Mouse (Mus musculus): ENCODE measurements around the gene Prkar2a. TPM values are rescaled to one million over a fixed set of nuclear protein-coding genes. Genes with fewer than 3 reads are reported as not detected.

Prkar2a gene
- total RNA-seq, 2 experiments from 2014 or later, result 40.6 to 45.5 TPM

DNA sequence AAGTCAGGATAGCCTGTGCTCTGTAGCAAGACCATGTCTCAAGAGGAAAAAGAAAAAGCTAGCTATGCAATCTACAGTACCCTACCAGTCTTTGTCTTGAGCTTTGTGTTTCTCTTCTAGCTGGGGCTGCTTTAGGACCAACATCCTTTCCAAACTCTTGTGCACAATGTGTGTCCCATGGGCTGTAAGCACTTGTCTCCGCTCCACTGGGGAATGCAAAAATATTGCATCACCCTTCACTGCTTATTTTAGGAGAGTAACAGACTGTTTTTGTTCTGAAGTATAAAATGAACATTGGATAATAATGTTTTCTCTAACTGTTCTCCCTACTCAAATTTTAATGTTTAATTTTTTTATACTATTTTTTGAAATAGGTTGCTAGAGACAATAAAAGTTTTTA, 97.4 kb downstream of the Prkar2a start:
- DNase-seq (ENCODE audit: low spot score in 2 of 2), result no peak
- intact Hi-C loops (cut with DNase I), result no loop called here

DNA sequence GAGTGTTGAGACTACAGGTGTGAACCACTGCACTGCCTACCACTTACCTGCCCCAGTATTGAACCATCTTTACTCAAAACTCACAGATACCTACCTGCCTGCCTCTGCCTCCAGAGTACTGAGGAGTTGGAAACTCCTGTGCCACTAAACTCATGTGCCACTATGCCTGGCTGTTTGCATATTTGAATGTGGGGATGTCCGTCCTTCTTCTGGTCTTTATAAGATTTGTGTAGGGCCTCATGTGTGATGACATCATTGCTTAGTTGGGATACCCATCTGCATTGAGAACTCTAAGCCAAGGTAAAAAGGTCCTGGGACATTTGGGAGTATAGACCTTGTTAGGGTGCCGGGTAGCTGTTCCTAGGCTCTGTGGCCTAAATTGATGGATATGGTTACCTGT, 98.0 kb downstream of the Prkar2a start:
- intact Hi-C loops (cut with DNase I), result no loop called here
- no peak for DNase-seq (ENCODE audit: low spot score in 2 of 2)

DNA sequence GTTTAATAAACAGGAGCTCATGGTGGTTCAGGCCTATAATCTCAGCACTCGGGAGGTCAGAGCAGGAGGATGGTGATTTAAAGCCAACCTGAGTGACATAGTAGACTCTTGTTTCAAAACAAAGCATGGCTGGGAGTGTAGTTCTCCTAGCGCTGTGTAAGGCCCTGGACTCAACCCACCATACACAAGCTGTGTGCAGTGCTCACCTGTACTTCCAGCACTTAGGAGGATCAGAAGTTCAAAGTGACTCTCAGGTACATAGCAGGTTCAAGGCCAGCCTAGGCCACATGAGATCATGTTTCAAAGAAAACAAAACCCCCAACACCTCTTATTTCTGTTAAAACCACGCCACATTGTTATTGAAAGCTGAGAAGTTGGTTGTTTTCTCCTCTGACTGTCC, 99.6 kb downstream of the Prkar2a start:
- intact Hi-C loops (cut with DNase I), result no loop called here
- no peak for DNase-seq (ENCODE audit: low spot score in 2 of 2)

DNA sequence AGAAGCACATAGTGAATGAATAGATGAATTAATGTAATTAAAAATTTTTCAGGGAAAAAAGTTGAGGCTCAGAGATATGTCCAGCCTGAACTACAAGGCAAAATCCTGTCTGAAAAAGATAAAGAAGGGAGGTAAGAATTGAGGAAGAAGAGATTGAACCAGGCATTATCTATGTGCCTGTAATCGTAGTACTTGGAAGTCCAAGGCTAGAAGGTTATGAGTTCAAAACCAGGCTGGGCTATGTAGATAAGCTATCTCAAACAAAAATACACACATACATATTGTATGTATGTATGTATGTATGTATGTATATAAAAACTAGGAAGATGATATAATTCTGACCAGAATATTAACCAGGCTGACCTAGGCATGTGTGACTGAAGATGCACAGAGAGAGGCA, 103.2 kb downstream of the Prkar2a start:
- intact Hi-C loops (cut with DNase I), result no loop called here
- no peak for DNase-seq (ENCODE audit: low spot score in 2 of 2)

DNA sequence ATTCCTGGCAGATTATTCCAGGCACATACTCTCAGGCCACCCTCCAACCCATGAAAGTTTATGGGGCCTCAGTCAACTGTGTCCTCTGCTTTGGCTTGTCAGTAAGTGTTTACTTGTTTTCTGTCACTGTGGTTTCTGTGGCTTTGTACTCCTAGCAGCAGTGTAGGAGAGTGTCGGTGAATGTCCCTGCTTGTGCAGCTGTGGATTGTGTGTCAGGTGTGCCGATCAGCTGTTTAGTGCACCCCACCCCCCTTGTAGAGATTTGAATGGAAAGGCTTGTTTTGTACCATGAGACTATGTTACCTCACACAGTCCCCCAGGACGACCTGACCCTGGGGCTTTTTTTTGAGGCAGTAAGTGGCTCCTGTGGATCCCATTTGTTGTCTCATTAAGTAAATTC, 103.6 kb downstream of the Prkar2a start:
- intact Hi-C loops (cut with DNase I), result no loop called here
- no peak for DNase-seq (ENCODE audit: low spot score in 2 of 2)

DNA sequence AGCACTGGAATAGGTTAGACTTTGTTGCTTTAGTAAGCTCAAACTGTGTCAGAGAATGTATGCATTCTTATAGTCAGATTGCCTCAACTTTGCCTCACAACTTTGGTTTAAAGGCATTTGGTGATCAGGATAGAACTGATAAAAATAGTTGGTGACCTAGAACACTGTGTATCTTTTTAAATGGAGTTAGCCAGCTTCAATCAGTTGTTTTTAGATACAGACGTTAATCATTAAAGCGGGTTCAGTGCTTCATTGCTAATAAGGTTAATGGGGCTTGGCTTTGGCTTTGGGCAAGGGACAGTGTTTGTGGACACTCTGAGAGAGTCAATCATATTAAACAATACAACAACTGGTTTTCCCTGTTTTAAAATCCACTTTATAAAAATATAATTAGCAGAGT, 106.2 kb downstream of the Prkar2a start:
- intact Hi-C loops (cut with DNase I), result no loop called here
- DNase-seq (ENCODE audit: low spot score in 2 of 2), result no peak

DNA sequence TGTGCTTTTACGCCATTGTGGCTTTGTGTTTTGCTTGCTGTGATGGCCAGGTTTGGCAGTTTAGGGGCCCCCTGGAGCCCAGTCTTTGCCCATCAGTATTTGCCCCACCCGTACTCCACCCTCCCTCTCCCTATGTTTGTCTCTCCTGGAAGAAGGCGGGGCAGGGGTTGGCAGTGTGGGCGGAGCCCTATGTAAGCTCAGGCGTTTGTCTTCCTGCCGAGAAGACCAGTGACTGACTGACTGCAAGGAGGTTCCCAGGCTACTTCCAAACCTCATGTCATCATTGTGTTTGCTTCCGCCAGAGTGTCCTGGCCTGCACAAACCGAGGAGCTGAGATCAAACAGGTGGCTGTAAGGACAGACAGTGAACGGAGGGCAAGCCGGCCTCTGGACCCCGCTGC, 106.6 kb downstream of the Prkar2a start:
- DNase-seq (ENCODE audit: low spot score in 2 of 2), result no peak

DNA sequence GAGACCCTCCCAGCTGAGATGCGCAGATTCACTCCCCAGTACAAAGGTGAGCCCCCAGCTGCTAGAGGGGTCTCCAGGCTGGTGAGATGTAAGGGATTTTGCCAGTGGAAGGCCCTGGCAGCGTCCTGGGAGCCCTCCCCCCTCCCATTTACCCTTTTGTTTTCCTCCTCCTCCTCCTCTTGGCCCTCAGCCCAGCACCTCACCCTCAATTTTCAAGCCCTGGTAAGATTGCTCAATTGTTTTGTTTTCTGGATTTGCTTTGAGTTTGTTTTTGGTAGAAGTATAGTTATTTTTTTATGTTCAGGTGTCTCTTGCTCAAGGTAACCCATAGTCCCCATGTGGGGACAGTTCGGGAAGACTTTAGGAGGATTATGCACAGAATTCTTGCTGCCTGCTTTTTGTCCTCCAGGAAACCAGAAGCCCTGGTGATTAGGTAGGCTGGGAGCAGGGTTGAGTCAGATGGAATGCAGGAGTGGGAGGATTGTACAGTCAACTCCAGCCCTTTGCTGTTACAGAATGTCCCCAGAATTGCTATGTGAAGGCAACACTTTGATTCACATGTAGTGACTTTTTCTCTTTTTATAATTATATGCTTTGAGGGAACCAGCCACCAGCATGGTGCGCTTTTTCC, 107.4 kb downstream of the Prkar2a start:
- DNase-seq (ENCODE audit: low spot score in 2 of 2), result no peak
- intact Hi-C loops (cut with DNase I), result no loop called here

More for the DNA sequence above, 106.6 kb downstream of the Prkar2a start:
- intact Hi-C loops (cut with DNase I), result no loop called here

DNA sequence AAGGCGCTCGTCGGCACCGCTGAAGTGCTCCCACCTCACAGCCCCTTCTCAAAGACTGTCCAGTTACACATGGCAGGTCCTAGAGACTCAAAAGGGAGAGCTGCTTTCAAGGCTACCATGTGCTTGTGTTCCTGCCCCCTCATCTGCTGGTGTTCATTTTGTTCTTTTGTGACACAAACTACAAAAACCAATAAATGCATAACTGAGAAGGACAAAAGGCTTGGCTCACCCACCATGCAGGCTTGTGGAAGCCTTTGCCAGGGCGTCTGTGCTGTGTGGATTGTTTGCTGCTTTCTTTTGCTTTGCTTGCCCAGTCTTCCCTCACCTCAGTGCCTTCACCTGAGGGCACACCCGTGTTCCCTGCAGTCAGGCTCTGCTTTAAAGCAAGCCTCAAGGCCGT, 108.4 kb downstream of the Prkar2a start:
- no peak for DNase-seq (ENCODE audit: low spot score in 2 of 2)
- intact Hi-C loops (cut with DNase I), result no loop called here

DNA sequence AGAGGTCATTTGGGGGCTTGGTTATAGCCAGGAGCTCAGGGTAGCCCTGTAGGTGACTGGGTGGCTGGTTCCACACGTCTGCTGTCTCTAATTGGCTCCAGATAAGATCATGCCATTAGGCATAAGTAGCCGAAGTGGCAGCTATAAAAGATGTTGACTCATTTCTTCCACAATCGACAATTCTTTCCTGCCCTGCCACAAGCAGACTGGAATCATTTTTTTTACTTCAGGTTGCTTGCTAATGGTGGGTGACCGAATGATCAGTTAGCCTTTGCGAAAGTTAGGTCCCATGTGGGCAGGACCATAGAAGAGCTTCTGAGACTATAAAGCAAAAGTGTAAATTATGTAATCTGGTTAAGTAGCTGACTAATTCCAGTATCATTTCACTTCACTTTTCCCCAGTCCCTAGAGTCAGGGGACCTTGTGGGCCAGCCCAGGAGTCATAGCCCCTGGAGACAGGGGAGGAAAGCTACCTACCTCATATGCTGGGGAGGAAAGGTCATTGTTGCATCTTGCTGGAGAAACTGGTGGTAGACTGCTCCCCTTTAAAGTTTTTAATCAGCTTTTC, 109.5 kb downstream of the Prkar2a start:
- intact Hi-C loops (cut with DNase I), result no loop called here
- DNase-seq (ENCODE audit: low spot score in 2 of 2), result no peak

DNA sequence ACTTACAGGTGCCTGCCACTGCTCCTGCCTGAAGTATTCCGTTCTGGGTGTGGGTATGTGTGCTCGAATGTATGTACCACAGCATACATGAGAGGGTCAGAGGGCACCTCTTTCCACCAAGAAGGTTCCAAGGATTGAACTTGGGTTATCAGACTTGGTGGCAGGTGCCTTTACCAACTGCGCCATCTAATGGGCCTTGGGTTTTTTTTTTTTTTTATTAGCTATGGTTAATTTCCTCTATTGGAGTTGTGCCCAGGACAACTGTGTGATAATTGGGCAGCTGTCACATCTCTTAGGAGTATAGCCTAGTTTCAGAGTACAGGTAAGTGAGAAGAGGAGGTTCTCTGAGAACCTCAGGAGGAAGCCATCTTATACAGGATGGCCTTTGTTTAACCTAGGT, 110.5 kb downstream of the Prkar2a start:
- DNase-seq (ENCODE audit: low spot score in 2 of 2), result no peak
- intact Hi-C loops (cut with DNase I), result no loop called here

Small RNA genes lying within 50 kb of the gene (microRNA-seq; reads per million reads assigned to microRNA genes)
- 0 reads per million in 2 experiments for gene Gm26298

Other genes with a start within 250 kb of the Prkar2a start
- gene Ccdc71, start 228.8 kb upstream of the Prkar2a start, total RNA-seq (2021), result 10 to 100 TPM; 38.3 to 40.2 TPM
- gene Klhdc8b, start 227.7 kb upstream of the Prkar2a start, total RNA-seq (2021), result 10 to 100 TPM; 36.1 to 38.4 TPM
- 10 to 100 TPM; 36.0 to 38.3 TPM for gene Lamb2, start 209.6 kb upstream of the Prkar2a start, total RNA-seq (2021)
- 100 to 1,000 TPM; 119 to 128 TPM for gene Usp19, start 198.7 kb upstream of the Prkar2a start, total RNA-seq (2021)
- gene Qars, start 181.6 kb upstream of the Prkar2a start, total RNA-seq (2021), result 10 to 100 TPM; 76.7 to 80.8 TPM
- gene Qrich1, start 172.5 kb upstream of the Prkar2a start, total RNA-seq (2021), result 100 to 1,000 TPM; 126 to 130 TPM
- gene Impdh2, start 129.0 kb upstream of the Prkar2a start, total RNA-seq (2021), result 10 to 100 TPM; 57.6 to 60.5 TPM
- 10 to 100 TPM; 65.9 to 66.5 TPM for gene Ndufaf3, start 121.9 kb upstream of the Prkar2a start, total RNA-seq (2021)
- gene Dalrd3, start 119.4 kb upstream of the Prkar2a start, total RNA-seq (2021), result 10 to 100 TPM; 76.6 to 77.8 TPM
- gene Wdr6, start 110.6 kb upstream of the Prkar2a start, total RNA-seq (2021), result 100 to 1,000 TPM; 184 to 202 TPM
- gene P4htm, start 91.6 kb upstream of the Prkar2a start, total RNA-seq (2021), result 10 to 100 TPM; 60.3 to 61.6 TPM
- 10 to 100 TPM; 49.8 to 50.2 TPM for gene Arih2, start 39.9 kb upstream of the Prkar2a start, total RNA-seq (2021)
- gene Slc25a20, start 27.2 kb upstream of the Prkar2a start, total RNA-seq (2021), result 10 to 100 TPM; 14.5 to 15.0 TPM
- gene Ip6k2, start 94.5 kb downstream of the Prkar2a start, total RNA-seq (2021), result 100 to 1,000 TPM; 149 to 153 TPM
- gene Nckipsd, start 119.1 kb downstream of the Prkar2a start, total RNA-seq (2021), result 10 to 100 TPM; 39.1 to 44.7 TPM
- 10 to 100 TPM; 50.7 to 55.3 TPM for gene Celsr3, start 137.0 kb downstream of the Prkar2a start, total RNA-seq (2021)
- 10 to 100 TPM; 30.4 to 33.2 TPM for gene Slc26a6, start 164.0 kb downstream of the Prkar2a start, total RNA-seq (2021)
- not detected for gene Tmem89, start 225.3 kb downstream of the Prkar2a start, total RNA-seq (2021)
- 100 to 1,000 TPM; 383 to 411 TPM for gene Uqcrc1, start 247.3 kb downstream of the Prkar2a start, total RNA-seq (2021)